Mouse (Mus musculus) heart, adult 2 months (tissue): Measurements from ENCODE around the gene Mpped1.

Experiments
- EP300 ChIP-seq: fragments of 200-500 bp; IDR thresholded peaks from 2 replicates; pipeline ENCODE4 v1.6.1; 2011; ENCODE audit warnings: low read depth, low read length, control low read depth; ENCODE audit not compliant: insufficient read depth
- POLR2A ChIP-seq: fragments of 200-500 bp; IDR thresholded peaks from 2 replicates; pipeline ENCODE4 v1.6.1; 2011; ENCODE audit warnings: mild to moderate bottlenecking, low read depth, low read length, control low read depth; ENCODE audit not compliant: insufficient read depth

DNA sequence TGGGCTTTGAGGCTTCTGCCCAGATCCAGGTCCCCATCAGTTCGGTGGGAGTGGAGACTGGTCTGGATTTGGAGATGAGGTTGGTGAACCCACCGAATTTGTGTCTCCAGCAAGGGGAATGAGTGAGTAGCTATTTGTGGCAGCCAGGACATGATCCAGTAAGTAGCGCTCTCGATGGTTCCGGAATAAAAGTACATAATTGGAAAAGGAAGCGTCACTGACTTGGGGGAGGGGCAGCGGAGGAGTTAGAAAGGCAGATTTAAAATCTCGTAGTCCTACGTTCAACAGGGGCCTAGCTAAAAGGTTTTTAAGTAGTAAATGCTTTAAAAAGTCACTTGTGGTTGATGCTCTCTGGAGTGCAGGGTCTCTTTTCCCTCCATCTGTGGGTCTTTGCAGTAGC is 5.5 kb downstream of the Mpped1 start:
- TF ChIP-seq EP300 = no peak
- no peak for TF ChIP-seq POLR2A
